Mouse (Mus musculus): ENCODE data around the gene Tango6. TPM values are rescaled to one million over a fixed set of nuclear protein-coding genes. Genes with fewer than 3 reads are reported as not detected.

Tango6 gene
- total and polyA plus RNA-seq, 2 experiments from 2014 or later = 4.0 to 7.1 TPM

DNA sequence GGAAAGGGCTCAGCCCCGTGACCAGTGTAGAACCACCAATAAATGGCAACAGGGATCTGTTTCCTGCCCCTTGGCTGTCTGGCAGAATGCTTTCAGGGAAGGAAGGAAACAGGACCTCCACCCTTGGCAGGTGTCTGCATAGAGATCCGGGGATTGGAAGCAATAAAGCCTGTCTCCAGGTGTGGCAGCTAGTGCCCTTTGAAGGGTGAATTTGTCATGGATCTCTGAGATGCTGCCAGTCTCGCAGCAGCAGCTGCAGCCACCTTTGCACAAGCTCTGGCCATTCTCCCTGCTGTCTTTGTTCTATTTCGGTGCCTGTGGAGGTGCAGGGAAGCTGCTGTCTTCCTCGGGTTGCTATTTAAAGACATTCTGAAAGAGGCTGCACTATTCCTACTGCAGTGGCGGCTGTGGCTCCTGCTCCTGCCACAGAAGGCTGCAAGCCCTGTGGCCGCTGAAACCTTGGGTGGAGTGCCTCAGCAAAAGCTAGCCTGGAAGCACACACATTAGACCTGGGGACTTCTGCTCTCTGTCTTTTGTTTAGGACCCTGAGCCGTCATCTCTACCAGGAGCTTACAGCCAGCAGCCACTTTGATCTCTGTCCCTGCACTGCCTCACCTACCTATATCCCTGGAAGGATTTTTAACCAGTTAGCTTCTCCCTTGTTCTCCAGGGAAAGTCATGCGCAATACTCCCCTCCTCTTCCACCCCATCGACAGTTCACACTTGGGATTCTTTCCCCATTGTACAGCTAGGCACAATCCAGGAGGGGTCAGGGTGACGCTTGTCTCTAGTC lies 156.5 kb downstream of the Tango6 start:
- DNase-seq (ENCODE audit: low spot score) = peak; percentile 46
- ATAC-seq = peak; percentile 49; the same call in 1 of the 2 replicates
- H3K27ac ChIP-seq = peak overlapping the region; percentile 82
- H3K9me3 ChIP-seq (ENCODE audit: low read length) = no peaks in the 10 kb centered on the region
- TF ChIP-seq CTCF (IDR thresholded peaks at IDR 0.05; ENCODE audit: low read depth) = no peak
- no peak overlapping the region for H3K4me3 ChIP-seq (ENCODE audit: low read length)
- peak overlapping the region; percentile 22; the same call in 1 of the 2 replicates for H3K9ac ChIP-seq (replicated peaks; ENCODE audit: low read length)
- H3K36me3 ChIP-seq (ENCODE audit: insufficient read depth, low read length) = no peaks in the 10 kb centered on the region
- peak overlapping the region; percentile 4; the same call in 1 of the 2 replicates for H3K4me2 ChIP-seq (ENCODE audit: low read depth, low read length)
- H3K27me3 ChIP-seq (ENCODE audit: insufficient read depth, low read length) = no peaks in the 10 kb centered on the region
- WGBS = 28% methylated on average over 11 of the region's 11 CpGs
- no peaks in the 10 kb centered on the region for H3K4me1 ChIP-seq (ENCODE audit: insufficient read depth, low read length)

GRCm38 (mm10) chr8:106850034-106850433 lies 167.2 kb downstream of the Tango6 start:
- no peaks in the 10 kb centered on the region for H3K36me3 ChIP-seq (ENCODE audit: insufficient read depth, low read length)
- WGBS = 88% methylated on average over 10 of the region's 10 CpGs
- H3K4me1 ChIP-seq (ENCODE audit: insufficient read depth, low read length) = no peaks in the 10 kb centered on the region
- no peak overlapping the region for H3K4me3 ChIP-seq (ENCODE audit: low read length)
- no peak for ATAC-seq
- DNase-seq (ENCODE audit: low spot score) = no peak
- H3K4me2 ChIP-seq (ENCODE audit: low read depth, low read length) = no peak overlapping the region
- no peak overlapping the region for H3K27ac ChIP-seq
- H3K27me3 ChIP-seq (ENCODE audit: insufficient read depth, low read length) = no peaks in the 10 kb centered on the region
- H3K9ac ChIP-seq (replicated peaks; ENCODE audit: low read length) = no peak overlapping the region
- TF ChIP-seq CTCF (IDR thresholded peaks at IDR 0.05; ENCODE audit: low read depth) = no peak
- no peaks in the 10 kb centered on the region for H3K9me3 ChIP-seq (ENCODE audit: low read length)

GRCm38 (mm10) chr8:106854534-106855241 lies 171.8 kb downstream of the Tango6 start:
- Histone ChIP-seq H3K4me2 (ENCODE audit: low read depth, low read length) (no peak overlapping the region), H3K9me3 (ENCODE audit: low read length) (no peaks in the 10 kb centered on the region), H3K36me3 (ENCODE audit: insufficient read depth, low read length) (no peaks in the 10 kb centered on the region), H3K4me3 (ENCODE audit: low read length) (no peak overlapping the region), H3K27me3 (ENCODE audit: insufficient read depth, low read length) (no peaks in the 10 kb centered on the region), H3K4me1 (ENCODE audit: insufficient read depth, low read length) (no peaks in the 10 kb centered on the region), H3K27ac (no peak overlapping the region), H3K9ac (replicated peaks; ENCODE audit: low read length) (no peak overlapping the region)
- WGBS = 41% methylated on average over 8 of the region's 8 CpGs
- peak; percentile 51; the same call in 1 of the 2 replicates for ATAC-seq
- no peak for DNase-seq (ENCODE audit: low spot score)
- TF ChIP-seq CTCF (IDR thresholded peaks at IDR 0.05; ENCODE audit: low read depth) = peak; percentile 32

DNA sequence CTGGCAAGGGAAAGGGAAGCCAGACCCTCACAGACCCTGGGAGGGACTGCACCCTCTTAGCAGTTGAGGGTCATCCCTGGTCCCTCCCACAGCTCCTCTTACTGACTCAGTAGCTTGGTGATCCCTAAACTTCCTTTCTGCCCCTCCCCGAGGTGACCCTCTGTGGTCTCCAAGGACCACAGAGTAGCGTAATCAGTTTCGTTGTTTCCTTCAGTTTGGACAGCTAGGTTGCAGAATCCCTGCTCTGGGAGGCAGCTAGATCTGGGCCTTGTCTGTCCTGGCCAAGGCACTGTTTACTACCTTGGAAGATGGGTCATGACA lies 172.3 kb downstream of the Tango6 start:
- H3K4me1 ChIP-seq (ENCODE audit: insufficient read depth, low read length) = no peaks in the 10 kb centered on the region
- H3K27me3 ChIP-seq (ENCODE audit: insufficient read depth, low read length) = no peaks in the 10 kb centered on the region
- no peak overlapping the region for H3K4me3 ChIP-seq (ENCODE audit: low read length)
- no peaks in the 10 kb centered on the region for H3K36me3 ChIP-seq (ENCODE audit: insufficient read depth, low read length)
- DNase-seq (ENCODE audit: low spot score) (no peak), ATAC-seq (0 out of 2 replicates have a peak, but pooled peaks have one; percentile 10)
- H3K4me2 ChIP-seq (ENCODE audit: low read depth, low read length) = no peak overlapping the region
- H3K9me3 ChIP-seq (ENCODE audit: low read length) = no peaks in the 10 kb centered on the region
- no peak overlapping the region for H3K27ac ChIP-seq
- TF ChIP-seq CTCF (IDR thresholded peaks at IDR 0.05; ENCODE audit: low read depth) = no peak
- no peak overlapping the region for H3K9ac ChIP-seq (replicated peaks; ENCODE audit: low read length)
- 81% methylated on average over 3 of the region's 3 CpGs for WGBS

- Histone ChIP-seq H3K27ac (no peak overlapping the region), H3K9ac (replicated peaks; ENCODE audit: low read length) (no peak overlapping the region), H3K27me3 (ENCODE audit: insufficient read depth, low read length) (no peaks in the 10 kb centered on the region), H3K4me1 (ENCODE audit: insufficient read depth, low read length) (no peaks in the 10 kb centered on the region), H3K9me3 (ENCODE audit: low read length) (no peaks in the 10 kb centered on the region), H3K4me2 (ENCODE audit: low read depth, low read length) (no peak overlapping the region), H3K36me3 (ENCODE audit: insufficient read depth, low read length) (no peaks in the 10 kb centered on the region), H3K4me3 (ENCODE audit: low read length) (no peak overlapping the region)
- 90% methylated on average over 10 of the region's 10 CpGs for WGBS
- no peak for DNase-seq (ENCODE audit: low spot score)
- TF ChIP-seq CTCF (IDR thresholded peaks at IDR 0.05; ENCODE audit: low read depth) = no peak
- ATAC-seq = no peak
Observed at GRCm38 (mm10) chr8:106862845-106863244, 180.0 kb downstream of the Tango6 start.

DNA sequence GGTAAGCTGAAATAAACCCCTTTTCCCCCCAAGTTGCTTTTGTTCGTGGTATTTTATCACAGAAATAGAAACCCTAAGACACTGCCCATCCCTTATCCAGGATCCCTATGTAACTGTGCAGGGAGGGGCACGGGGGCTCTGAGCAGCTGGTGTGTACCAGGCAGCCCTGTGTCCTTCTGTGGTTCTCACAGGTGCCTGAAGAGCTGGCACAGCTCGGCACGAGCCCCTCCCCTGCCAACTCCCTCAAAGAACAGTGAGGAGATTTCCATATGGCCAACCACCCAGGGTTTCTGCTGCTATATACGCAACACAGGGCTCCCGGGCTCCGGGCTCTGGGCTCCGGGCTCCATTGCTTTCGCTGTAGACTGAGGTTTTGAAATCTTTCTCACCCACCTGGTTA lies 182.5 kb downstream of the Tango6 start:
- Histone ChIP-seq H3K9me3 (ENCODE audit: low read length) (no peaks in the 10 kb centered on the region), H3K9ac (replicated peaks; ENCODE audit: low read length) (no peak overlapping the region), H3K4me3 (ENCODE audit: low read length) (no peak overlapping the region), H3K4me1 (ENCODE audit: insufficient read depth, low read length) (no peaks in the 10 kb centered on the region), H3K27ac (no peak overlapping the region), H3K36me3 (ENCODE audit: insufficient read depth, low read length) (no peaks in the 10 kb centered on the region), H3K4me2 (ENCODE audit: low read depth, low read length) (no peak overlapping the region), H3K27me3 (ENCODE audit: insufficient read depth, low read length) (no peaks in the 10 kb centered on the region)
- ATAC-seq (peak; percentile 49; the same call in 1 of the 2 replicates), DNase-seq (ENCODE audit: low spot score) (peak; percentile 13)
- TF ChIP-seq CTCF (IDR thresholded peaks at IDR 0.05; ENCODE audit: low read depth) = no peak
- 68% methylated on average over 9 of the region's 9 CpGs for WGBS

Measured in hindbrain, postnatal 0 days (tissue).